Mouse (Mus musculus) ES-CJ7 (cell line): Measurements from ENCODE around the gene Rnf213.

Experiments
- DNase-seq: peaks from one replicate; pipeline ENCODE4 v3.0.0; 2011; ENCODE audit warnings: low read depth, low spot score

The Rnf213 gene

GRCm38 (mm10) chr11:119435880-119436872 is 43.3 kb downstream of the Rnf213 start:
- peak; percentile 57 for DNase-seq

- no peak for DNase-seq
These were observed 45.9 kb downstream of the Rnf213 start for GRCm38 (mm10) chr11:119438776-119439175.

GRCm38 (mm10) chr11:119442199-119442598 is 49.3 kb downstream of the Rnf213 start:
- no peak for DNase-seq

- DNase-seq: no peak
These were observed 50.5 kb downstream of the Rnf213 start for GRCm38 (mm10) chr11:119443442-119443841.

- no peak for DNase-seq
These were observed 63.2 kb downstream of the Rnf213 start for GRCm38 (mm10) chr11:119456097-119456496.

- DNase-seq: no peak
These were observed 85.0 kb downstream of the Rnf213 start for GRCm38 (mm10) chr11:119477876-119478275.

- DNase-seq: peak; percentile 95
These were observed 98.2 kb downstream of the Rnf213 start, which contains the start of gene Endov for GRCm38 (mm10) chr11:119490861-119491689. TSS of gene Endov (plus strand) at chr11:119491347.

- no peak for DNase-seq
These were observed 98.8 kb downstream of the Rnf213 start for GRCm38 (mm10) chr11:119491690-119492087.

- DNase-seq: peak; percentile 85
These were observed 99.9 kb downstream of the Rnf213 start for GRCm38 (mm10) chr11:119492830-119493229.

GRCm38 (mm10) chr11:119493516-119493915 is 100.6 kb downstream of the Rnf213 start:
- DNase-seq: no peak

- no peak for DNase-seq
These were observed 103.2 kb downstream of the Rnf213 start for GRCm38 (mm10) chr11:119496147-119496546.

GRCm38 (mm10) chr11:119497451-119497850 is 104.6 kb downstream of the Rnf213 start:
- no peak for DNase-seq

GRCm38 (mm10) chr11:119499297-119499696 is 106.4 kb downstream of the Rnf213 start:
- DNase-seq: no peak

GRCm38 (mm10) chr11:119500011-119500410 is 107.1 kb downstream of the Rnf213 start:
- DNase-seq: no peak

- peak; percentile 49 for DNase-seq
These were observed 110.8 kb downstream of the Rnf213 start for GRCm38 (mm10) chr11:119503675-119504074.

GRCm38 (mm10) chr11:119506386-119506785 is 113.5 kb downstream of the Rnf213 start:
- no peak for DNase-seq

GRCm38 (mm10) chr11:119507772-119508171 is 114.9 kb downstream of the Rnf213 start:
- DNase-seq: no peak

GRCm38 (mm10) chr11:119509165-119509776 is 116.4 kb downstream of the Rnf213 start:
- no peak for DNase-seq

- no peak for DNase-seq
These were observed 120.2 kb downstream of the Rnf213 start for GRCm38 (mm10) chr11:119513038-119513659.

GRCm38 (mm10) chr11:119514108-119514860 is 121.4 kb downstream of the Rnf213 start:
- DNase-seq: no peak
